Mouse (Mus musculus): ENCODE measurements around the gene Kcnj9. TPM values are rescaled to one million over a fixed set of nuclear protein-coding genes. Genes with fewer than 3 reads are reported as not detected.

The Kcnj9 gene
- polyA plus RNA-seq, 1 experiment from 2014 or later: 1.2 TPM

DNA sequence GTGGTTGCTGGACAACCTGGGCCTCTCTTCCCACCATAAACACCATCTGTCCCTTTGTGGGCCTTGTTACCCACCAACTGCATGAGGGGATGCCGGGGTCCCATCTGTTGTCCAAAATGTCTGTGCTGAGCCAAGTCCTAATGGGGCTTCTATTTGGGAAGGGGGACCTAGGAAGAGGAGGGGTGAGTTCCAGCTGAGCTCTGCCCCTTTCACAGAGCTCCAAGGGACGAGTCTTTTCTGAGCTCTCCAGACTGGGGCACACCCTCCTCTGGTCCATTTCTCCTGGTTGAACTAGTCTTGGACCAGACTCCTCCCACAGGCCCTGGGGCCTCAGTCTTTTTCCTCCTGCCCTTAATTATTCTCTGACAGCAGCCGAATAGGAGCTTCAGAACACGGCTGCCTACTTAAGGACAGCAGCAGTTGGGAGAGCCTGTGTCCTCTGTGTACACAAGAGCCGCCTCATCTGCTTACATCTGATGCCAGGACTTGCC, 9.2 kb downstream of the Kcnj9 start:
- H3K9ac ChIP-seq: no peak overlapping the region
- H3K4me3 ChIP-seq: no peak overlapping the region
- H3K27me3 ChIP-seq: 0 out of 2 replicates have a peak, but pooled peaks cover 3% of the 10 kb centered on the region
- peaks cover 69% of the 10 kb centered on the region for H3K4me1 ChIP-seq
- no peak overlapping the region for H3K4me2 ChIP-seq (replicated peaks)
- peak overlapping the region; percentile 85 for H3K27ac ChIP-seq
- H3K36me3 ChIP-seq: peaks cover 34% of the 10 kb centered on the region
- WGBS: 23% methylated on average over 5 of the region's 5 CpGs
- no peaks in the 10 kb centered on the region for H3K9me3 ChIP-seq (replicated peaks)
- peak; percentile 65 for ATAC-seq (ENCODE audit: low FRiP score)

- Histone ChIP-seq H3K4me3 (no peak overlapping the region), H3K4me2 (replicated peaks) (no peak overlapping the region), H3K4me1 (peaks cover 73% of the 10 kb centered on the region), H3K9ac (peak overlapping the region; percentile 50; the same call in 1 of the 2 replicates), H3K27me3 (no peaks in the 10 kb centered on the region), H3K9me3 (replicated peaks) (no peaks in the 10 kb centered on the region), H3K36me3 (peaks cover 34% of the 10 kb centered on the region), H3K27ac (peak overlapping the region; percentile 85)
- 81% methylated on average over 7 of the region's 7 CpGs for WGBS
- ATAC-seq (ENCODE audit: low FRiP score): no peak
Observed at GRCm38 (mm10) chr1:172319346-172319745, 9.8 kb downstream of the Kcnj9 start.

GRCm38 (mm10) chr1:172318424-172319035, 10.6 kb downstream of the Kcnj9 start:
- H3K9ac ChIP-seq: peak overlapping the region; percentile 50
- H3K4me2 ChIP-seq (replicated peaks): 0 out of 2 replicates have a peak overlapping the region, but pooled peaks have one; percentile 11
- peaks cover 34% of the 10 kb centered on the region for H3K36me3 ChIP-seq
- ATAC-seq (ENCODE audit: low FRiP score): no peak
- H3K9me3 ChIP-seq (replicated peaks): no peaks in the 10 kb centered on the region
- no peaks in the 10 kb centered on the region for H3K27me3 ChIP-seq
- peak overlapping the region; percentile 85 for H3K27ac ChIP-seq
- peaks cover 81% of the 10 kb centered on the region for H3K4me1 ChIP-seq
- 70% methylated on average over 19 of the region's 19 CpGs for WGBS
- H3K4me3 ChIP-seq: no peak overlapping the region

- Histone ChIP-seq H3K9ac (peak overlapping the region; percentile 50; the same call in 1 of the 2 replicates), H3K9me3 (replicated peaks) (no peaks in the 10 kb centered on the region), H3K4me2 (replicated peaks) (peak overlapping the region; percentile 8; the same call in 1 of the 2 replicates), H3K36me3 (peaks cover 34% of the 10 kb centered on the region), H3K27me3 (no peaks in the 10 kb centered on the region), H3K27ac (peak overlapping the region; percentile 85), H3K4me3 (no peak overlapping the region), H3K4me1 (peaks cover 83% of the 10 kb centered on the region)
- no peak for ATAC-seq (ENCODE audit: low FRiP score)
- 41% methylated on average over 15 of the region's 15 CpGs for WGBS
Observed at GRCm38 (mm10) chr1:172317946-172318345, 11.2 kb downstream of the Kcnj9 start.

GRCm38 (mm10) chr1:172317431-172317830, 11.7 kb downstream of the Kcnj9 start:
- 55% methylated on average over 18 of the region's 18 CpGs for WGBS
- Histone ChIP-seq H3K27me3 (no peaks in the 10 kb centered on the region), H3K4me3 (no peak overlapping the region), H3K4me2 (replicated peaks) (peak overlapping the region; percentile 8), H3K9ac (peak overlapping the region; percentile 32; the same call in 1 of the 2 replicates), H3K27ac (peak overlapping the region; percentile 85), H3K9me3 (replicated peaks) (no peaks in the 10 kb centered on the region), H3K4me1 (peaks cover 82% of the 10 kb centered on the region), H3K36me3 (peaks cover 34% of the 10 kb centered on the region)
- no peak for ATAC-seq (ENCODE audit: low FRiP score)

DNA sequence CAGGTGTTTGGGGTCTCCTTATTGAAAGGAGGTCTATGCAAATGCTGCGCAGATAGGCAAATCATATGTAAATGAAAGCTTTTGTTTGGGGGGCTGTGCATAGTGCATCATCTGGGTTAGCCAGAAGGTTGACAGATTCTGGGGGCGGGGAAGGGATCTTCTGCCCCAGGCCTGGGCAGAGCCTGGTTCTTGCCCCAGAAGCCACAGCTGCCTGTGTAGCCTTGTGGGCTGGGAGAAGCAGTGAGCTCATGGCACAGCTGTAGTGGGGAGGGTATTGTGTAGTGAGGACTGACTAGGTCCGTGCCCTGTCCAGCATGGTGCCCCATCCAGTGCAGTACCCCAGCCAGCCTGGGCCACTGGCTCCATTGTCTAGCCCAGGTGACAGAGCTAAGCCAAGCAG, 14.2 kb downstream of the Kcnj9 start:
- Histone ChIP-seq H3K36me3 (peaks cover 28% of the 10 kb centered on the region), H3K4me1 (peaks cover 82% of the 10 kb centered on the region), H3K27ac (peak overlapping the region; percentile 88), H3K4me3 (0 out of 2 replicates have a peak overlapping the region, but pooled peaks have one; percentile 79), H3K27me3 (no peaks in the 10 kb centered on the region), H3K4me2 (replicated peaks) (peak overlapping the region; percentile 83), H3K9ac (0 out of 2 replicates have a peak overlapping the region, but pooled peaks have one; percentile 23), H3K9me3 (replicated peaks) (no peaks in the 10 kb centered on the region)
- peak; percentile 57 for ATAC-seq (ENCODE audit: low FRiP score)
- 36% methylated on average over 3 of the region's 3 CpGs for WGBS

DNA sequence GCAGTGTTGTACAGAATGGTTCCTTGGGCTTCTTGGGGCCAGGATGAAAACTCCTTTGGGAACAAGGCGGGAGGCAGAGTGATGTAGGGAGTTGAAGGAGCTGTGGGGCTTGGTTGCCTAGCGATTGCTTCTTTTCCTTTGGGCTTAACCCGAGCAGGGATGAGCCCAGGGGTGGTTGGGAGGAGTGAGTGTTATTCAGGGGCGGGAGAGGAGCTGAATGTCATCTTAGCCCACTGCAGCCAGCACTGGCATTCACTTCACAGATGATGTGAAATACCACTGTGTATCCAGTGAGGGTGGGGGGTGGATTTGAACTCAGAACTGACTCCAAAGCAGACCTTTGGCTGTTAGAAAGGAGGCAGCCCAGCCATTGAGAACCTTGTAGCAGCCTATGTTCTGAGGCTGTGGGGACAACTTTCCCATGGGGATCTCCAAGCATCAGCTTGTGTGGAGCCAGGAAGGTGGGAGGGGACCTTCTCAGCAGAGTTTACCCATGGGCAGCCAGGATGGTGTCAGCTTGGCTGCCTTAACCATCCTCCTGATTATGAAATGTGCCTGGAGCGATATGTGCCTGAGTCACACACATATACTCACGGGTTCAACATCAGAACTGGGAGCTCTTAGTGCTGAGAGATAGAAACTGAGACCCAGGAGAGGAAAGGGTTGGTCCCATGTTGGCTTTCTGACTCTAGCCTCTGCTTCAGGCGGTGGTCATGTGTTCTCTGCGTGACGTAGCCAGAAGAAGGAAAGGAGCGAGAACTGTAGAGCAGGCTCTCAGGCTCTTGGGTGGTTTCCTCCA, 15.3 kb downstream of the Kcnj9 start:
- H3K4me1 ChIP-seq: peaks cover 81% of the 10 kb centered on the region
- peak overlapping the region; percentile 83 for H3K4me2 ChIP-seq (replicated peaks)
- H3K36me3 ChIP-seq: peaks cover 20% of the 10 kb centered on the region
- H3K27ac ChIP-seq: peak overlapping the region; percentile 88
- H3K9me3 ChIP-seq (replicated peaks): no peaks in the 10 kb centered on the region
- no peaks in the 10 kb centered on the region for H3K27me3 ChIP-seq
- H3K9ac ChIP-seq: peak overlapping the region; percentile 83
- 63% methylated on average over 10 of the region's 10 CpGs for WGBS
- peak overlapping the region; percentile 79 for H3K4me3 ChIP-seq
- no peak for ATAC-seq (ENCODE audit: low FRiP score)

- WGBS: 11% methylated on average over 16 of the region's 16 CpGs
- peaks cover 11% of the 10 kb centered on the region for H3K36me3 ChIP-seq
- peak overlapping the region; percentile 83 for H3K9ac ChIP-seq
- ATAC-seq (ENCODE audit: low FRiP score): peak; percentile 1; the same call in 1 of the 2 replicates
- peak overlapping the region; percentile 79 for H3K4me3 ChIP-seq
- no peaks in the 10 kb centered on the region for H3K27me3 ChIP-seq
- H3K9me3 ChIP-seq (replicated peaks): no peaks in the 10 kb centered on the region
- peaks cover 78% of the 10 kb centered on the region for H3K4me1 ChIP-seq
- H3K4me2 ChIP-seq (replicated peaks): peak overlapping the region; percentile 83
- H3K27ac ChIP-seq: peak overlapping the region; percentile 88
Observed at GRCm38 (mm10) chr1:172312768-172313561, 16.2 kb downstream of the Kcnj9 start.

- Histone ChIP-seq H3K36me3 (peaks cover 5% of the 10 kb centered on the region), H3K9ac (peak overlapping the region; percentile 83), H3K4me2 (replicated peaks) (peak overlapping the region; percentile 83), H3K4me3 (peak overlapping the region; percentile 79), H3K27ac (peak overlapping the region; percentile 88), H3K9me3 (replicated peaks) (no peaks in the 10 kb centered on the region), H3K4me1 (peaks cover 76% of the 10 kb centered on the region), H3K27me3 (no peaks in the 10 kb centered on the region)
- WGBS: under 1% methylated on average over 49 of the region's 55 CpGs
- ATAC-seq (ENCODE audit: low FRiP score): peak; percentile 68
Observed at GRCm38 (mm10) chr1:172311921-172312767, 17.0 kb downstream of the Kcnj9 start.

DNA sequence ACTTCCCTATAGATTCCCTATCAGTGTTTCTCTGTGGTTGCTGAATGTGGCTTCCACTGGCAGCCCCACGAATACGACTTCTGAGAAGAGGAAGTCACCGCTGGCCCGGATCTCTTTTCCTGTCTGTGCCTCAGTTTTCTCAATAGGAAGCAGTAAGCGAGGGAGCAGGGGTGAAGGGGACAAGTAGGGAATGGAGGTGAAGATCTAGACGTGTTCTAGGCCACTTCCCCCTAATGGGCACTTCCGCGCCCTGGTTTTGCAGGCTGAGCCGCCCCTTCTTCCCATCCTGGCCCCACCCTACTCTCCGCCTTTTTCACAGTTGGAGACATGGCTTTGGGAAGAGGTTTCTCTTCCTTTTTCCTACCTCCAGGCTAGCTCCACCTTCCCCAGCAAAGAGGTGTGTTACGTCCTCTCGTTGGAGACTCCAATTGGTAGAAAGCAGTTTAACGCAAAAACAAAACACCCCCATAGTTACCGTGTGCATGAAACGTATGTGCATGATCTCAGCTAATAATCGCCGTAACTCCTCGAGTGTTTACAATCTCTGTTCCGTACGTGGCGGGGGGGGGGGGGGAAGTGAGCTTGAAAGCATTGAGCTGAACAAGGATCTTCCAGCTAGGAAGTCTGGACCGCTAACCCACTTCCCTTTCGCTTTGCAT, 17.7 kb downstream of the Kcnj9 start:
- Histone ChIP-seq H3K36me3 (peaks cover 2% of the 10 kb centered on the region), H3K9ac (peak overlapping the region; percentile 64), H3K4me2 (replicated peaks) (peak overlapping the region; percentile 83), H3K4me3 (peak overlapping the region; percentile 79), H3K9me3 (replicated peaks) (no peaks in the 10 kb centered on the region), H3K27ac (peak overlapping the region; percentile 88), H3K4me1 (peaks cover 68% of the 10 kb centered on the region), H3K27me3 (no peaks in the 10 kb centered on the region)
- 7% methylated on average over 23 of the region's 23 CpGs for WGBS
- no peak for ATAC-seq (ENCODE audit: low FRiP score)
